Mouse (Mus musculus) neural tube, embryonic 10.5 days (tissue): ENCODE results near the gene Osbp2.

Experiments used
- DNase-seq: peaks from one replicate; pipeline ENCODE4 v3.0.0-alpha.2; 2017; ENCODE audit warnings: low spot score; ENCODE audit errors: extremely low spot score

The Osbp2 gene

GRCm38 (mm10) chr11:3862661-3863453 lies 846 bp downstream of the Osbp2 start:
- no peak for DNase-seq

GRCm38 (mm10) chr11:3860361-3860760 lies 3.3 kb downstream of the Osbp2 start:
- DNase-seq, result no peak

- no peak for DNase-seq
These were observed 3.9 kb downstream of the Osbp2 start for GRCm38 (mm10) chr11:3859778-3860177.

GRCm38 (mm10) chr11:3857902-3858301 lies 5.8 kb downstream of the Osbp2 start:
- no peak for DNase-seq

- DNase-seq, result no peak
These were observed 7.9 kb downstream of the Osbp2 start for GRCm38 (mm10) chr11:3855846-3856245.

GRCm38 (mm10) chr11:3854156-3854555 lies 9.5 kb downstream of the Osbp2 start:
- no peak for DNase-seq

GRCm38 (mm10) chr11:3853481-3854034 lies 10.1 kb downstream of the Osbp2 start:
- DNase-seq, result no peak

- no peak for DNase-seq
These were observed 10.7 kb downstream of the Osbp2 start for GRCm38 (mm10) chr11:3853031-3853430.

- no peak for DNase-seq
These were observed 11.8 kb downstream of the Osbp2 start for GRCm38 (mm10) chr11:3851872-3852271.

GRCm38 (mm10) chr11:3850746-3851277 lies 12.9 kb downstream of the Osbp2 start:
- DNase-seq, result no peak

- no peak for DNase-seq
These were observed 13.4 kb downstream of the Osbp2 start for GRCm38 (mm10) chr11:3850315-3850614.

- DNase-seq, result no peak
These were observed 14.0 kb downstream of the Osbp2 start for GRCm38 (mm10) chr11:3849469-3850314.

GRCm38 (mm10) chr11:3846351-3846750 lies 17.4 kb downstream of the Osbp2 start:
- no peak for DNase-seq

- no peak for DNase-seq
These were observed 19.6 kb downstream of the Osbp2 start for GRCm38 (mm10) chr11:3843943-3844734.

- DNase-seq, result no peak
These were observed 28.4 kb downstream of the Osbp2 start for GRCm38 (mm10) chr11:3835271-3835670.

- DNase-seq, result no peak
These were observed 29.1 kb downstream of the Osbp2 start for GRCm38 (mm10) chr11:3834421-3835098.

GRCm38 (mm10) chr11:3833544-3834420 lies 29.9 kb downstream of the Osbp2 start:
- peak; percentile 43 for DNase-seq

- no peak for DNase-seq
These were observed 31.4 kb downstream of the Osbp2 start for GRCm38 (mm10) chr11:3832193-3832901.

- no peak for DNase-seq
These were observed 34.0 kb downstream of the Osbp2 start for GRCm38 (mm10) chr11:3829736-3830135.
